Mouse (Mus musculus) liver, embryonic 11.5 days (tissue): ENCODE data around the gene Ccpg1os. TPM values are rescaled to one million over a fixed set of nuclear protein-coding genes. Genes with fewer than 3 reads are reported as not detected.

Source experiments
- ATAC-seq: fragments of 200-750 bp; cut with Nextera tagmentation; replicated peaks from 2 replicates; pipeline ENCODE4 v1.8.0; 2017; ENCODE audit warnings: moderate number of reproducible peaks, mild to moderate bottlenecking, moderate TSS enrichment, moderate library complexity; ENCODE audit not compliant: low FRiP score
- DNase-seq: peaks from one replicate; pipeline ENCODE4 v3.0.0-alpha.2; 2017; ENCODE audit warnings: low spot score
- H3K27ac ChIP-seq: fragments of 300-500 bp; sonication (generic); 2 replicates; pipeline ENCODE4 v1.5.1; 2014; ENCODE audit warnings: mild to moderate bottlenecking, low read depth, low read length, control low read depth
- H3K27me3 ChIP-seq: fragments of 300-500 bp; sonication (generic); replicated peaks from 2 replicates; pipeline ENCODE4 v1.6.1; 2014; ENCODE audit warnings: low read length, mixed read lengths; ENCODE audit not compliant: control insufficient read depth, insufficient read depth
- H3K36me3 ChIP-seq: fragments of 300-500 bp; sonication (generic); 2 replicates; pipeline ENCODE4 v1.6.1; 2014; ENCODE audit warnings: mild to moderate bottlenecking, low read length, moderate library complexity, mixed read lengths; ENCODE audit not compliant: control insufficient read depth, insufficient read depth
- H3K4me1 ChIP-seq: fragments of 300-500 bp; sonication (generic); replicated peaks from 2 replicates; pipeline ENCODE4 v1.6.1; 2014; ENCODE audit warnings: low read length, mixed read lengths; ENCODE audit not compliant: control insufficient read depth, insufficient read depth
- H3K4me2 ChIP-seq: fragments of 300-500 bp; sonication (generic); 2 replicates; pipeline ENCODE4 v1.6.1; 2014; ENCODE audit warnings: mild to moderate bottlenecking, control low read depth, moderate library complexity
- H3K4me3 ChIP-seq: fragments of 300-500 bp; sonication (generic); 2 replicates; pipeline ENCODE4 v1.5.1; 2014; ENCODE audit warnings: low read depth, low read length, control low read depth
- H3K9ac ChIP-seq: fragments of 300-500 bp; sonication (generic); 2 replicates; pipeline ENCODE4 v1.6.1; 2014; ENCODE audit warnings: low read depth, low read length, control low read depth
- H3K9me3 ChIP-seq: fragments of 300-500 bp; sonication (generic); 2 replicates; pipeline ENCODE4 v1.6.1; 2016; ENCODE audit warnings: low read length, inconsistent platforms, mixed read lengths; ENCODE audit not compliant: control insufficient read depth
- WGBS: fragments of 180-500 bp; shearing (Covaris S2); extraction: QIAGEN DNeasy Blood & Tissue Kit; methylation state at CpG from one replicate; pipeline ENCODE4 v1.1.7; 2014; 5-methylcytosine and 5-hydroxymethylcytosine counted together
- polyA plus RNA-seq: library from polyadenylated mRNA; unstranded; fragments of >200 nt; fragmentation: Nextera tagmentation; extraction: Ambion mirVana; gene quantifications from 2 replicates; pipeline ENCODE4 v1.2.1, GENCODE M21; 2014

Ccpg1os gene
- polyA plus RNA-seq, 1 experiment from 2014 or later: 7.3 TPM

DNA sequence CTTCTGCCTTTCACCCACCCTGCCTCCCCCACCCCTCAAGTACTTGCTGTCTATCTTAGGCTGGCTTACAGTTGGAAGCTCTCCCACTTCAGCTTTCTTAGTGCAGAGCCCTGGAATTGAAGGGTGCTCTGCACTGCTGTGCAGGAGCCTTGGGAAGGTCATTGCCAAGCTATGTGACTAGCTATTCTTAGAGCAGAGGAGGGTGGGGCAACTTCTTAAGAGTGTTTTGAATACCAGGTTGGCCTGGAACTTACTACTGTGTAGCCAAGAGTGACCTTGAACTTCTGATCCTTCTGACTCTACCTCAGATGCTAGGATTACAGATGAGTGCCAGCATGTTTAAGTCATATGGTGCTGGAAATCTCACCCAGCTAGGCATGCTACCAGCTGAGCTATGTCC lies 11.0 kb upstream of the Ccpg1os start:
- no peak for DNase-seq
- H3K9me3 ChIP-seq: no peaks in the 10 kb centered on the region
- no peak overlapping the region for H3K9ac ChIP-seq
- no peak overlapping the region for H3K27ac ChIP-seq
- no peak overlapping the region for H3K4me3 ChIP-seq
- no peaks in the 10 kb centered on the region for H3K36me3 ChIP-seq
- no peak overlapping the region for H3K4me2 ChIP-seq
- no peak for ATAC-seq
- no peaks in the 10 kb centered on the region for H3K27me3 ChIP-seq
- H3K4me1 ChIP-seq: no peaks in the 10 kb centered on the region

GRCm38 (mm10) chr9:72992576-72992975 lies 7.4 kb upstream of the Ccpg1os start:
- Histone ChIP-seq H3K36me3 (no peaks in the 10 kb centered on the region), H3K4me3 (no peak overlapping the region), H3K9ac (no peak overlapping the region), H3K4me2 (no peak overlapping the region), H3K9me3 (no peaks in the 10 kb centered on the region), H3K27ac (no peak overlapping the region), H3K27me3 (no peaks in the 10 kb centered on the region), H3K4me1 (no peaks in the 10 kb centered on the region)
- DNase-seq (no peak), ATAC-seq (no peak)
- 85% methylated on average over 5 of the region's 5 CpGs for WGBS

GRCm38 (mm10) chr9:72991420-72991819 lies 6.2 kb upstream of the Ccpg1os start:
- Histone ChIP-seq H3K36me3 (no peaks in the 10 kb centered on the region), H3K9ac (no peak overlapping the region), H3K4me2 (no peak overlapping the region), H3K4me1 (no peaks in the 10 kb centered on the region), H3K9me3 (no peaks in the 10 kb centered on the region), H3K27me3 (no peaks in the 10 kb centered on the region), H3K4me3 (no peak overlapping the region), H3K27ac (no peak overlapping the region)
- ATAC-seq: no peak
- 86% methylated on average over 2 of the region's 2 CpGs for WGBS
- DNase-seq: no peak

GRCm38 (mm10) chr9:72988706-72989105 lies 3.5 kb upstream of the Ccpg1os start:
- H3K9me3 ChIP-seq: no peaks in the 10 kb centered on the region
- no peak overlapping the region for H3K4me2 ChIP-seq
- WGBS: 83% methylated on average over 5 of the region's 5 CpGs

GRCm38 (mm10) chr9:72987703-72988102 lies 2.5 kb upstream of the Ccpg1os start:
- ATAC-seq (no peak), DNase-seq (no peak)
- H3K27me3 ChIP-seq: no peaks in the 10 kb centered on the region
- H3K36me3 ChIP-seq: no peaks in the 10 kb centered on the region
- 0 out of 2 replicates have a peak, but pooled peaks cover 4% of the 10 kb centered on the region for H3K4me1 ChIP-seq
- 57% methylated on average over 3 of the region's 3 CpGs for WGBS
- no peaks in the 10 kb centered on the region for H3K9me3 ChIP-seq
- H3K27ac ChIP-seq: no peak overlapping the region
- no peak overlapping the region for H3K4me2 ChIP-seq
- no peak overlapping the region for H3K9ac ChIP-seq
- no peak overlapping the region for H3K4me3 ChIP-seq

More at GRCm38 (mm10) chr9:72988706-72989105, 3.5 kb upstream of the Ccpg1os start:
- ATAC-seq: no peak
- no peak overlapping the region for H3K27ac ChIP-seq
- H3K36me3 ChIP-seq: no peaks in the 10 kb centered on the region
- no peaks in the 10 kb centered on the region for H3K27me3 ChIP-seq
- H3K9ac ChIP-seq: no peak overlapping the region
- 0 out of 2 replicates have a peak, but pooled peaks cover 4% of the 10 kb centered on the region for H3K4me1 ChIP-seq
- DNase-seq: no peak
- no peak overlapping the region for H3K4me3 ChIP-seq

GRCm38 (mm10) chr9:72983066-72983465 lies 2.1 kb downstream of the Ccpg1os start:
- no peak for DNase-seq
- H3K4me1 ChIP-seq: 0 out of 2 replicates have a peak, but pooled peaks cover 4% of the 10 kb centered on the region
- no peak overlapping the region for H3K4me2 ChIP-seq
- no peaks in the 10 kb centered on the region for H3K27me3 ChIP-seq
- no peaks in the 10 kb centered on the region for H3K36me3 ChIP-seq
- no peak overlapping the region for H3K4me3 ChIP-seq
- 57% methylated on average over 2 of the region's 2 CpGs for WGBS
- no peak overlapping the region for H3K27ac ChIP-seq
- H3K9ac ChIP-seq: no peak overlapping the region
- no peak for ATAC-seq
- no peaks in the 10 kb centered on the region for H3K9me3 ChIP-seq

DNA sequence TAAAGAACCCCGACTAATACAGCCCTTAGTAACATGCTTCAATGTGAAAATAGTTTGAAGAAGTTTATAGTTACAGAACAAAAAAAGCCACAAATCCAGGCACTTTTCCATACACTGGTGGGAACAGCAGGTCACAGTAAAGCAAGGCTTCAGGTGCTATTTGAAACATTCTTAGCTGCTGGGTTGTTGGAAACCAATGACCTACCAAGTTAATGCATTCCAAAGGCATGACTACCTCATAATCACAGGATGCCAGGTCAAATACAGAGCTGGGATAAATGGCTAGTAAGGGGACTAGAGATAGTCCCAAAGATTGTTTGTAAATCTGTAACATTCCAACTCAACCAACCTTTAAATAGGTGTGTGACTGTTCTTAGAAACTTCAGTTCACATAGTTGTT lies 9.9 kb downstream of the Ccpg1os start:
- Histone ChIP-seq H3K27ac (no peak overlapping the region), H3K4me1 (no peaks in the 10 kb centered on the region), H3K4me2 (no peak overlapping the region), H3K27me3 (no peaks in the 10 kb centered on the region), H3K9me3 (no peaks in the 10 kb centered on the region), H3K9ac (no peak overlapping the region), H3K4me3 (no peak overlapping the region), H3K36me3 (no peaks in the 10 kb centered on the region)
- DNase-seq: no peak
- ATAC-seq: no peak
- 89% methylated on average over 1 of the region's 1 CpGs for WGBS

DNA sequence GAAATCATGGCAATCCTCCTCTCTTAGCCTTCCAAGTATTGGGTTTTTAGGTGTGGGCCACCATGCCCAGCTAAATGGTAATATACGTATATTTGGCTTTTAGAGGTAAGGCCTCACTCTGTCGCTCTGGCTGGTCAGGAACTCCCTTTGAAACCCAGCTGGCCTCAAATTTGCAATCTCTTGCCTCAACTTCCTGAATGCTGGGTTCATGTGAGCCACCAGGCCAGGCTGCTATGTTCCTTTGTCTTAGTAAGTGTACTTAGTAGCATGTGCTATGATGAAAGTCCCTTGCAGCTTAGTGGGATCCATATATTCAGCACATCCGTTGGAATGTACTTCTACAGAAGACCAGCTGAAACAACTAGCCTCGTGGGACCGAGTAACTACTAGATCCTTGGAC lies 10.4 kb downstream of the Ccpg1os start:
- ATAC-seq (no peak), DNase-seq (no peak)
- Histone ChIP-seq H3K36me3 (no peaks in the 10 kb centered on the region), H3K4me1 (no peaks in the 10 kb centered on the region), H3K9me3 (no peaks in the 10 kb centered on the region), H3K4me3 (no peak overlapping the region), H3K9ac (no peak overlapping the region), H3K4me2 (no peak overlapping the region), H3K27ac (no peak overlapping the region), H3K27me3 (no peaks in the 10 kb centered on the region)
- 79% methylated on average over 5 of the region's 5 CpGs for WGBS

- no peak overlapping the region for H3K4me3 ChIP-seq
- no peaks in the 10 kb centered on the region for H3K9me3 ChIP-seq
- no peak overlapping the region for H3K27ac ChIP-seq
- H3K27me3 ChIP-seq: no peaks in the 10 kb centered on the region
- no peaks in the 10 kb centered on the region for H3K36me3 ChIP-seq
- no peaks in the 10 kb centered on the region for H3K4me1 ChIP-seq
- DNase-seq (no peak), ATAC-seq (no peak)
- no peak overlapping the region for H3K4me2 ChIP-seq
- H3K9ac ChIP-seq: no peak overlapping the region
These were observed 12.2 kb downstream of the Ccpg1os start for GRCm38 (mm10) chr9:72972984-72973383.
